Mouse (Mus musculus): Measurements from ENCODE around the gene Nek6. TPM values are rescaled to one million over a fixed set of nuclear protein-coding genes. Genes with fewer than 3 reads are reported as not detected.
A peak's percentile ranks its signal among the peaks of the same experiment; 100 is the strongest.

The Nek6 gene
- polyA plus RNA-seq, 1 experiment from 2014 or later = 35.1 TPM

- ATAC-seq (replicated peaks; ENCODE audit: low FRiP score, low read depth) (no peak), DNase-seq (ENCODE audit: low spot score) (no peak)
- no peaks in the 10 kb centered on the region for H3K27me3 ChIP-seq (ENCODE audit: insufficient read depth, low read length)
- no peak overlapping the region for H3K4me3 ChIP-seq (replicated peaks; ENCODE audit: low read depth, low read length)
- TF ChIP-seq CTCF (IDR thresholded peaks at IDR 0.05; ENCODE audit: low read depth) = no peak
- H3K9ac ChIP-seq (ENCODE audit: low read depth, low read length) = no peak overlapping the region
- no peaks in the 10 kb centered on the region for H3K36me3 ChIP-seq (ENCODE audit: insufficient read depth, low read length)
- H3K4me1 ChIP-seq (replicated peaks; ENCODE audit: insufficient read depth, low read length) = peaks cover 23% of the 10 kb centered on the region; the same call in 1 of the 2 replicates
- no peaks in the 10 kb centered on the region for H3K9me3 ChIP-seq (replicated peaks; ENCODE audit: low read length)
- no peak overlapping the region for H3K27ac ChIP-seq
- WGBS = 70% methylated on average over 6 of the region's 6 CpGs
- no peak overlapping the region for H3K4me2 ChIP-seq (ENCODE audit: low read length)
Observed at GRCm38 (mm10) chr2:38544982-38545381, 33.5 kb downstream of the Nek6 start.

GRCm38 (mm10) chr2:38545706-38546105, 34.3 kb downstream of the Nek6 start:
- Histone ChIP-seq H3K27ac (no peak overlapping the region; the same call in 1 of the 2 replicates), H3K27me3 (ENCODE audit: insufficient read depth, low read length) (no peaks in the 10 kb centered on the region), H3K9me3 (replicated peaks; ENCODE audit: low read length) (no peaks in the 10 kb centered on the region), H3K9ac (ENCODE audit: low read depth, low read length) (no peak overlapping the region), H3K36me3 (ENCODE audit: insufficient read depth, low read length) (no peaks in the 10 kb centered on the region), H3K4me2 (ENCODE audit: low read length) (no peak overlapping the region), H3K4me3 (replicated peaks; ENCODE audit: low read depth, low read length) (no peak overlapping the region), H3K4me1 (replicated peaks; ENCODE audit: insufficient read depth, low read length) (peaks cover 23% of the 10 kb centered on the region; the same call in 1 of the 2 replicates)
- DNase-seq (ENCODE audit: low spot score) = no peak
- no peak for TF ChIP-seq CTCF (IDR thresholded peaks at IDR 0.05; ENCODE audit: low read depth)
- ATAC-seq (replicated peaks; ENCODE audit: low FRiP score, low read depth) = no peak

- Histone ChIP-seq H3K27ac (no peak overlapping the region; the same call in 1 of the 2 replicates), H3K9ac (ENCODE audit: low read depth, low read length) (no peak overlapping the region), H3K4me3 (replicated peaks; ENCODE audit: low read depth, low read length) (no peak overlapping the region), H3K36me3 (ENCODE audit: insufficient read depth, low read length) (no peaks in the 10 kb centered on the region), H3K4me2 (ENCODE audit: low read length) (no peak overlapping the region), H3K9me3 (replicated peaks; ENCODE audit: low read length) (no peaks in the 10 kb centered on the region), H3K27me3 (ENCODE audit: insufficient read depth, low read length) (no peaks in the 10 kb centered on the region), H3K4me1 (replicated peaks; ENCODE audit: insufficient read depth, low read length) (peaks cover 18% of the 10 kb centered on the region; the same call in 1 of the 2 replicates)
- ATAC-seq (replicated peaks; ENCODE audit: low FRiP score, low read depth) = peak; percentile 81
- 10% methylated on average over 6 of the region's 6 CpGs for WGBS
- peak; percentile 82 for DNase-seq (ENCODE audit: low spot score)
- no peak for TF ChIP-seq CTCF (IDR thresholded peaks at IDR 0.05; ENCODE audit: low read depth)
Observed at GRCm38 (mm10) chr2:38546222-38546621, 34.8 kb downstream of the Nek6 start.

- no peaks in the 10 kb centered on the region for H3K36me3 ChIP-seq (ENCODE audit: insufficient read depth, low read length)
- H3K27me3 ChIP-seq (ENCODE audit: insufficient read depth, low read length) = no peaks in the 10 kb centered on the region
- H3K4me2 ChIP-seq (ENCODE audit: low read length) = no peak overlapping the region
- ATAC-seq (replicated peaks; ENCODE audit: low FRiP score, low read depth) (no peak), DNase-seq (ENCODE audit: low spot score) (no peak)
- H3K4me1 ChIP-seq (replicated peaks; ENCODE audit: insufficient read depth, low read length) = peaks cover 17% of the 10 kb centered on the region; the same call in 1 of the 2 replicates
- no peak for TF ChIP-seq CTCF (IDR thresholded peaks at IDR 0.05; ENCODE audit: low read depth)
- 65% methylated on average over 5 of the region's 5 CpGs for WGBS
- no peak overlapping the region for H3K27ac ChIP-seq
- no peak overlapping the region for H3K4me3 ChIP-seq (replicated peaks; ENCODE audit: low read depth, low read length)
- H3K9ac ChIP-seq (ENCODE audit: low read depth, low read length) = no peak overlapping the region
- H3K9me3 ChIP-seq (replicated peaks; ENCODE audit: low read length) = no peaks in the 10 kb centered on the region
Observed at GRCm38 (mm10) chr2:38546748-38547147, 35.3 kb downstream of the Nek6 start.

GRCm38 (mm10) chr2:38547793-38548517, 36.5 kb downstream of the Nek6 start:
- Histone ChIP-seq H3K4me3 (replicated peaks; ENCODE audit: low read depth, low read length) (no peak overlapping the region), H3K27ac (no peak overlapping the region), H3K9me3 (replicated peaks; ENCODE audit: low read length) (no peaks in the 10 kb centered on the region), H3K4me1 (replicated peaks; ENCODE audit: insufficient read depth, low read length) (peaks cover 17% of the 10 kb centered on the region; the same call in 1 of the 2 replicates), H3K36me3 (ENCODE audit: insufficient read depth, low read length) (no peaks in the 10 kb centered on the region), H3K27me3 (ENCODE audit: insufficient read depth, low read length) (no peaks in the 10 kb centered on the region), H3K9ac (ENCODE audit: low read depth, low read length) (no peak overlapping the region), H3K4me2 (ENCODE audit: low read length) (no peak overlapping the region)
- 76% methylated on average over 11 of the region's 11 CpGs for WGBS
- ATAC-seq (replicated peaks; ENCODE audit: low FRiP score, low read depth) (no peak), DNase-seq (ENCODE audit: low spot score) (no peak)
- TF ChIP-seq CTCF (IDR thresholded peaks at IDR 0.05; ENCODE audit: low read depth) = no peak

GRCm38 (mm10) chr2:38552004-38552443, 40.6 kb downstream of the Nek6 start:
- Histone ChIP-seq H3K4me3 (replicated peaks; ENCODE audit: low read depth, low read length) (no peak overlapping the region), H3K27ac (no peak overlapping the region), H3K9me3 (replicated peaks; ENCODE audit: low read length) (no peaks in the 10 kb centered on the region), H3K4me2 (ENCODE audit: low read length) (no peak overlapping the region), H3K4me1 (replicated peaks; ENCODE audit: insufficient read depth, low read length) (peaks cover 3% of the 10 kb centered on the region; the same call in 1 of the 2 replicates), H3K9ac (ENCODE audit: low read depth, low read length) (no peak overlapping the region), H3K36me3 (ENCODE audit: insufficient read depth, low read length) (no peaks in the 10 kb centered on the region), H3K27me3 (ENCODE audit: insufficient read depth, low read length) (no peaks in the 10 kb centered on the region)
- ATAC-seq (replicated peaks; ENCODE audit: low FRiP score, low read depth) (no peak; the same call in 1 of the 2 replicates), DNase-seq (ENCODE audit: low spot score) (no peak)
- WGBS = 79% methylated on average over 15 of the region's 15 CpGs
- no peak for TF ChIP-seq CTCF (IDR thresholded peaks at IDR 0.05; ENCODE audit: low read depth)

Measured in kidney, postnatal 0 days (tissue).